Comparison of ENCODE assay signal across 25 mouse cellular contexts in genomic region chr11:10798079-10798478, GRCm38 (mm10).
A peak's percentile ranks its signal among the peaks of the same experiment; 100 is the strongest.
DNase-seq lines count a peak whose midpoint lies in the region; ATAC-seq and TF ChIP-seq lines count a peak whose summit lies in the region.
"Had no signal": no experiment of that assay in that cellular context is flagged by ENCODE, and none has a peak within 500 bp of the region (broad histone marks: within the 10 kb centered on the region; RNA-seq: fewer than 3 reads in every experiment).

No protein-coding gene starts in this region.

- no peak overlapping the region for H3K27ac ChIP-seq in stomach, embryonic 14.5 days (ENCODE audit: low read length)
- no peak overlapping the region for H3K27ac ChIP-seq in stomach, postnatal 0 days (replicated peaks)
- H3K27ac ChIP-seq: embryonic facial prominence, embryonic 13.5 days; embryonic facial prominence, embryonic 15.5 days; forebrain, embryonic 10.5 days; forebrain, embryonic 12.5 days had no signal

- H3K27me3 ChIP-seq in stomach, embryonic 14.5 days (ENCODE audit: control insufficient read depth, insufficient read depth, low read length), result no peaks in the 10 kb centered on the region
- no peaks in the 10 kb centered on the region for H3K27me3 ChIP-seq in stomach, postnatal 0 days (ENCODE audit: control insufficient read depth, insufficient read depth, low read length)
- no peaks in the 10 kb centered on the region for H3K27me3 ChIP-seq in myocyte (ENCODE audit: control insufficient read depth, insufficient read depth, insufficient read length)
- H3K27me3 ChIP-seq: embryonic facial prominence, embryonic 13.5 days; embryonic facial prominence, embryonic 15.5 days; forebrain, embryonic 12.5 days had no signal

- H3K79me2 ChIP-seq in myocyte (ENCODE audit: control insufficient read depth, insufficient read depth), result no peaks in the 10 kb centered on the region

- 0 out of 2 replicates have a peak, but pooled peaks have one; percentile 42 for ATAC-seq in stomach, embryonic 14.5 days (ENCODE audit: insufficient number of reproducible peaks, insufficient read depth, low FRiP score, low read depth)
- ATAC-seq in stomach, postnatal 0 days (ENCODE audit: low FRiP score, low TSS enrichment), result no peak
- ATAC-seq: forebrain, embryonic 14.5 days; forebrain, postnatal 0 days had no signal

- no peaks in the 10 kb centered on the region for H3K4me1 ChIP-seq in stomach, embryonic 14.5 days (ENCODE audit: control insufficient read depth, insufficient read depth, low read length)
- no peaks in the 10 kb centered on the region for H3K4me1 ChIP-seq in stomach, postnatal 0 days (replicated peaks; ENCODE audit: control insufficient read depth, insufficient read depth)
- H3K4me1 ChIP-seq: embryonic facial prominence, embryonic 13.5 days; embryonic facial prominence, embryonic 15.5 days; forebrain, embryonic 10.5 days; forebrain, embryonic 12.5 days had no signal

- peak; percentile 1 for DNase-seq in adrenal gland, adult 2 months
- no peak for DNase-seq in adrenal gland, adult 18-20 months (ENCODE audit: low spot score in 2 of 2)
- no peak for DNase-seq in stomach, postnatal 0 days (ENCODE audit: low spot score)
- peak; percentile 1 for DNase-seq in fibroblast of lung, adult 2 months (ENCODE audit: low read depth)
- no peak for DNase-seq in thymus, adult 18-20 months
- DNase-seq in frontal cortex, postnatal 14 days (ENCODE audit: low spot score in 2 of 2), result no peak
- DNase-seq: adrenal gland, postnatal 10 days; adrenal gland, postnatal 25 days; B cell, adult 2 months; cerebellum, adult 11 months; cerebellum, adult 18-20 months; cerebellum, adult 8-10 months; cerebellum, adult 9-11 months; cerebellum, postnatal 14 days; cerebellum, postnatal 36 days; embryo, embryonic 11 days; forebrain, postnatal 0 days had no signal

- no peak overlapping the region for H3K4me2 ChIP-seq in stomach, embryonic 14.5 days (replicated peaks; ENCODE audit: low read depth, low read length)
- no peak overlapping the region for H3K4me2 ChIP-seq in stomach, postnatal 0 days (replicated peaks; ENCODE audit: low read depth)
- H3K4me2 ChIP-seq in myocyte (ENCODE audit: low read depth), result no peak overlapping the region
- H3K4me2 ChIP-seq: embryonic facial prominence, embryonic 13.5 days; embryonic facial prominence, embryonic 15.5 days; forebrain, embryonic 12.5 days had no signal

- TF ChIP-seq CTCF in stomach, postnatal 0 days (IDR thresholded peaks at IDR 0.05; ENCODE audit: low read depth), result no peak

- TF ChIP-seq POLR2A in myocyte (IDR thresholded peaks at IDR 0.05; ENCODE audit: insufficient read length, low read depth), result no peak

- WGBS in stomach, embryonic 14.5 days, result 55% methylated on average over 2 of the region's 2 CpGs
- WGBS in stomach, postnatal 0 days, result 44% methylated on average over 2 of the region's 2 CpGs

- no peaks in the 10 kb centered on the region for H3K36me3 ChIP-seq in stomach, embryonic 14.5 days (ENCODE audit: control insufficient read depth, insufficient read depth, low read length)
- no peaks in the 10 kb centered on the region for H3K36me3 ChIP-seq in stomach, postnatal 0 days (ENCODE audit: control insufficient read depth, insufficient read depth, low read length)
- no peaks in the 10 kb centered on the region for H3K36me3 ChIP-seq in myocyte (ENCODE audit: control insufficient read depth, insufficient read depth)
- H3K36me3 ChIP-seq: embryonic facial prominence, embryonic 13.5 days; embryonic facial prominence, embryonic 15.5 days; forebrain, embryonic 10.5 days; forebrain, embryonic 12.5 days had no signal

- no peak overlapping the region for H3K9ac ChIP-seq in stomach, embryonic 14.5 days (replicated peaks; ENCODE audit: low read depth, low read length)
- no peak overlapping the region for H3K9ac ChIP-seq in stomach, postnatal 0 days (ENCODE audit: low read length)
- H3K9ac ChIP-seq: embryonic facial prominence, embryonic 13.5 days; embryonic facial prominence, embryonic 15.5 days; forebrain, embryonic 12.5 days; forebrain, postnatal 0 days had no signal

- no peak overlapping the region for H3ac ChIP-seq in myocyte (ENCODE audit: control insufficient read depth, insufficient read length)

- TF ChIP-seq EP300 in stomach, postnatal 0 days (optimal IDR thresholded peaks at IDR 0.05), result no peak

- H3K4me3 ChIP-seq in stomach, embryonic 14.5 days (ENCODE audit: low read depth, low read length), result no peak overlapping the region
- no peak overlapping the region for H3K4me3 ChIP-seq in stomach, postnatal 0 days (ENCODE audit: low read depth, low read length)
- no peak overlapping the region for H3K4me3 ChIP-seq in myocyte
- H3K4me3 ChIP-seq: embryonic facial prominence, embryonic 13.5 days; embryonic facial prominence, embryonic 15.5 days; erythroblast, embryonic 14.5 days; forebrain, embryonic 10.5 days; forebrain, embryonic 12.5 days had no signal

- no peaks in the 10 kb centered on the region for H3K9me3 ChIP-seq in stomach, embryonic 14.5 days (ENCODE audit: control insufficient read depth, low read depth, low read length)
- H3K9me3 ChIP-seq in stomach, postnatal 0 days (ENCODE audit: control insufficient read depth, low read length), result no peaks in the 10 kb centered on the region
- H3K9me3 ChIP-seq: embryonic facial prominence, embryonic 13.5 days; embryonic facial prominence, embryonic 15.5 days; forebrain, embryonic 10.5 days; forebrain, embryonic 12.5 days had no signal

TF ChIP-seq in myocyte, 11 proteins besides CTCF, POLR2A, EP300 and RAD21:
- TF ChIP-seq CEBPB (IDR thresholded peaks at IDR 0.05; ENCODE audit: insufficient read depth, poor library complexity, severe bottlenecking) (peak; percentile 65), MAX (IDR thresholded peaks at IDR 0.05; ENCODE audit: low read depth) (no peak)

Comparison
In these comparisons a context has a peak if more than half of its experiments do, and no peak if none do; other contexts are left out.
1. DNase-seq: peak in adrenal gland, adult 2 months (single experiment) and fibroblast of lung, adult 2 months (single experiment); none in adrenal gland, adult 18-20 months (0 of 2), stomach, postnatal 0 days (single experiment), thymus, adult 18-20 months (0 of 2) and frontal cortex, postnatal 14 days (0 of 2).